Mouse (Mus musculus): ENCODE results near the gene Xylb.

The Xylb gene

DNA sequence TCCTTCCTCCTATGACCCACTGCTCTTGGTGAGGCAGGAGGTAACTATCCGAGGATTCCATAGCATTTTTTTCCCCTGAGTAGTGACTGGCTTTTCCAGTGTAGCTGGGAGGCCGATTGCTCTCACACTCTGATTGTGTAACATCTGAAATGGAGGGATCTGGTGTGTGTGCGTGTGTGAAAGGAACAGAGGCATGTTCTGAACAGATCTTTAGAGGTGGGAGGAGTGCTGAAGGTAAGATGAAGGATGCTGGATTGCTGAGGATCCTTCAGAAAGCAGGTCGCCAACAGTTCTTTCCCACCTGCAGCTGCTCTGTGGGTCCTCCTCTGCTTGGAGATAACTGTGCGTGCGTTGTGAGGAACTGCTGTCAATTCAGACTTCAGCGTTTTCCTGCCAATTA, 44.2 kb downstream of the Xylb start:
- peak; percentile 22 for DNase-seq (ENCODE audit: low read depth, low spot score)

DNA sequence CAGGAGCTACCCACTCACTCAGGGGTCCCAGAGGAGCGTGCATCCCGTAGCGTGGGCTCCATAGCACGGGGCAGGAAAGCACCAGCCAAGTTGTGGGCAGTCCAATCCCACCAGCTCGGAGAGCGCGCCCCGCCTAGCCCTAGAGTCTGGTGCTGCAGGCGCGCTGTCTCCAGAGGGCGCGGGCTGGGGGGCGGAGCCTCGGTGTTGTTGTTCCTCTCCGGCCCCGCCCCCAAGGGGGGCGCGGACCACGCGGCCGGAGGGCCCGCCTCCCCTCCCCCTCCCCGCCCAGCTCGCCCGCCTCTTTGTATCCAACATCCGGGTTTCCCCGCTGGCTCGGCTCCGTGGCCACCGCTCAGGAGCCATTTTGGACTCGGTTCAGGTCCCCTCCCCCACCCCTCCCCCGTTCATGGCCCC, 44.6 kb downstream of the Xylb start, which contains the start of gene Acvr2b:
Gene Acvr2b, plus strand, starts transcription at position 318 of the 414 bp plus-strand sequence.
- peak; percentile 83 for DNase-seq (ENCODE audit: low read depth, low spot score)

DNA sequence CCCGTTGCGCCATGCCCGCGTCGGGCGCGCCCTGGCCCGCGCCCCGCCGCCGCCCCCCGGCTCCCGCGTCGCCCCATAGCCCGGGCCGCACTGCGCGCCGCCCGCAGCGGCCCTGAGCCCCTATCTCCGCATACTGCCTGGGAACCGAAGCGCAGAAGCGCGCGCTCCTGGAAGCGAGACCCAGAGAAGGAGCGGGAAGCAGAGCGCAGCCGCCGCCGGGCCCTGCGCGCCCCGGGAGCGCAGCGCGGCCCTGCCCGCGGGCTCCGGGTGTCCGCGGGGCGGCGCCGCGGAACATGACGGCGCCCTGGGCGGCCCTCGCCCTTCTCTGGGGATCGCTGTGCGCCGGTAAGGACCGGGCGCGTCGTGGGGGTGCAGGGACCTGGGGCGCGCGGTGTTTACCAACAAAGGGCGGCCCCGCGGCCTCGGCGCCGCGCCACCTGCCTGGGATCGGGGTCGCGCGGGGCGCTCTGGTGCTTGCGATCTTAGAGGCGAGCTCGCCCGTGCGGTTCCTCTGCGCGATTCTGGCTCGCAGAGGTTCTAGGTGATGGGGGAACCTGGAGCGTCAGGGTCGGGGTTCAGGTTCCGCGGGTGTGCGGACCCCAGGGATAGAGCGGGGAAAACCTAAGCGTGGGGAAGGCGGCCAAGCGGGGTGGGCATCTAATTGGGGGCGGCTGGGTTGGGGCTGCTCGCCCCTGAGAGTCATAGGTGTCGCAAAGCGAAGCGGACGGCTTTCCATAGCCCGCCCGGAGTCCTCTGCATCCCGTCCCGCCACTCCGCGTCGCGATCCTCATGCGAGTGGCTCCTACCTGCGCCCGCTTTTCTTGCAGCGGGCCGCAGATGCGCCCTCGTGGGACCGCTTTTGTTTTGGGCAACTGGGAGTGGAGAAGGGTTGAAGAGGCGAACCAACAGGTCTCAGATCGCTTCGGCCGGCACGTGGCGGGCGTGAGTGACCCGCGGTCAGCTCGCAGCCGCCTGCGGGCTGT, 45.4 kb downstream of the Xylb start:
- DNase-seq (ENCODE audit: low read depth, low spot score), result peak; percentile 16

DNA sequence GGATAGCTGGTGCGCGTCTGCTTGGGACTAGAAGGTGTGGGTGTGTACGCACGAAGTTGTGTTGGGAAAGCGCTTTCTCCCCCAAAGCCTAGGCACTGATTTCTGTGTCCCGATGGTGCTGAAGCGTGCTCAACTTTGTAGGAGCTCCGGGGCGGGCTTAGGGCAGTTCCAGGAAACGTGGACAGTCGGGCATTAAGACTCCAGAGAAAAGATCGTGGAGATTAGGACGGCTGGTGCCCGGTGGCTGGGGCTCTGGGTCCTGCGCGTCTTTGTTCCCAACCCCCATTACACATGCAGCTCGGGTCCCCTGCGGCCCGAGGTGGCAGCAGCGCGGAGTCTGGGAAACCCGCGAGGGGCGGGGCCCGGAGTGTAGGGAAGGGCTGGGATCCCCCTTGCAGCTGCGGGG, 46.1 kb downstream of the Xylb start:
- DNase-seq (ENCODE audit: low read depth, low spot score), result no peak

DNA sequence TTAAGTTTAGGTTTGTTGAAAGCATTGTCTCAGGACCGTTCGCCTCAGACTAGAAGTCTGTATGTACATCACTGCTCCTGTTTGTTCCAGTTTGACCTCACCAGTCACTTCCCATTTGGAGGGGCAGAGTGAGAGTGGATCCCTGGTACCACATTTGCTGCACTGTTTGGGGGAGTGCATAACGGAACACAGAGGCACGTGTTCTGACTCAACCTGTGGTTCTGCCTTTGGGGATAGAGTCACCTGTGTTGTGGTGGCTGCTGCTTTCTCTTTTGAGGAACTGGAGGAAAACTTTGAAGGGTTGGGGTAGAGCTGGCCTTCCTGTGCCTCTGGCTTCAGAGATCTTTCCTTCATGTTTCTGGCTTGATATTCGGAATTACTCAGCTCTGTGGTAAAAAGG, 46.9 kb downstream of the Xylb start:
- no peak for DNase-seq (ENCODE audit: low read depth, low spot score)

DNA sequence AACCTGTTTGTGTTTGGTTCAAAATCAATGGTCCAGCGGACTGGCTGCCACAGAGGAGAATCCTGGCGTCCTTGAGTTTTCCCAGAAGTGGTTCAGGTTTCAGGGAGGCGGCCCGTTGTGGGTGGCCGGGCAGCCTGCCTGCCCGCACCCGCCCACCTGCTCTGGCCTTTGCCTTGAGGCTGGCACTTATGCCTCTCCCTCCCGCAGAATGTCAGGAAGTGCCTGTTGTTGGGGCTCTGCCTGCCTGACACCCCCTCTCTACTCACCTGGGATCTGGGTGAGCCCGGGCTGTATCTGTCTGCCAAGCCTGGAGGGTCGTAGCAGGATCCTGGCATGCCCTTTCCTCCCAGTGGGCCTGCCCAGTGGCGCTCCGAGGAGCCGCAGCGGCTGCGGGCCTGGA, 50.7 kb downstream of the Xylb start:
- no peak for DNase-seq (ENCODE audit: low read depth, low spot score)

DNA sequence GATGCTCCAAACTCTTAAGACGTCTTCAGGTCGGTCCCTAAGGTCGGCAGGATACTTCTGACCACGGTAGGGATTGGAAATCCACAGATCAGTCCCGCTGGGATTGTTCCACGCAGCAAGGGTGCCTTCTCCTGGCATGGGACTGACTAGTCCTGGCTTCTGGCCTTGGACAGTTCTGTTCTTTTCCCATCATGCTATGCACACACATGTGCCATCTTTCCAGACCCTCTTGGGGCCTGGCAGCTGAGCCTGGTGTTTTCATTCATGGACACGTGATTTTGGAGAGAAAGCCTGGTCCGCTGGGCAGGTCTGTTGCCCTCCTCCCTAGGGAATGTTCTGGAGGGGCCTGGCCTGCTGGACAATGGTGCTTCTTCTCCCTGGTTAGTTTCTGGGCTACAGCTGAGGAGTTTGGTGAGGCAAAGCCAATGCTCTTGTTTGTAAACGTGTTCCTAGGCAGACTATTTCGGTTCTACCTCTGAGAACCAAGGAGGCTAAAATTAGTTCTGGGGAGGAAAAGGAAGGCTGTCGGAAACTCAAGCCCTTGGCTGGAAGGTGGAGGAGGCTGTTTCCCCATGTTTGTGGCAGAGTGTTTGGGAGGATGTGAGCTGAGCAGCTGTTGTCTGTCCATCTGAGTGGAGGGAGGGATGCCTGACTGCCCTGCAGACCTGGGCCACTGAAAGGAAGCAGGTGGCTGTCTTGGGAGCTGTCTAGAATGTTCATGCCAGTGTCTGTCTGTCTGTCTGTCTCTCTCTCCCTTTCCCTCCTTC, 51.9 kb downstream of the Xylb start:
- DNase-seq (ENCODE audit: low read depth, low spot score), result no peak

DNA sequence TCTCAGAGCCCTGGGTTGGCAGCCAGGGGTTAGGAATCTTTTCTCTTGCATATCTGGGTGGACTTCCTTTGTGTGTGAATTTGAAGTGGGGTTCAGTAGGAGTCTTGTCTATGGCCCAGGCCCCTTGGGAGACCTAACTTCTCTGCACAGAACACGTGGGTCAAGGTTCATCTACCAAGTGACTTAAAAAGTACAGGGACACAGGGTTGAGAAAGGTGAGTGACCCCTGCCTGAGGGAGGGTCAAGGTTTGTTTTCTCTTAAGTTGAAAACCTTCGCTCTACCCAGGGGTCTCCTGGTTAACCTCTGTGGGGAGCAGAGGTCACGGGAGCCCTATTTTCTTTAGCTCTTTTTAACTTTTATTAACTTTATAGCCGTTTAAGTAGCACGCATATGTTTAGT, 52.7 kb downstream of the Xylb start:
- DNase-seq (ENCODE audit: low read depth, low spot score), result no peak

DNA sequence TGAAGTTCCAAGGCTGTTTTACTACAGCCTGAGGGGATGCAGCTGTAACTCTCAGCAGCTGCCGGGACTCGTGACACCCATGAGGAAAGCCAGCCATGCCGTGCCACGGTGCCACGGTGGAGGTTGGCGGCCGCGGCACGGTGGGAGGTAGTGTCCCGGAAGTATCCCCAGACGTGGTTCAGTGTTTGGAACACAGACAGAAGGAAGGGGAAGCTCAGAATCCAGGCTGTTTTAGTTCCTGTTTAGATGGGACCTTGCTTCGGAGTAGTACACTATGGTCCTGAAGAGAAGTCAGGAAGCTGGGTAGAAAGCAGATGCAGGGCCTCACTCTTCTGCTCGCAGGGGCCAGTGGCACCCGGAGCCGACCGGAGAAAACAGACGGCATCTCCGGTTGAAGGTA, 60.8 kb downstream of the Xylb start:
- DNase-seq (ENCODE audit: low read depth, low spot score), result no peak

DNA sequence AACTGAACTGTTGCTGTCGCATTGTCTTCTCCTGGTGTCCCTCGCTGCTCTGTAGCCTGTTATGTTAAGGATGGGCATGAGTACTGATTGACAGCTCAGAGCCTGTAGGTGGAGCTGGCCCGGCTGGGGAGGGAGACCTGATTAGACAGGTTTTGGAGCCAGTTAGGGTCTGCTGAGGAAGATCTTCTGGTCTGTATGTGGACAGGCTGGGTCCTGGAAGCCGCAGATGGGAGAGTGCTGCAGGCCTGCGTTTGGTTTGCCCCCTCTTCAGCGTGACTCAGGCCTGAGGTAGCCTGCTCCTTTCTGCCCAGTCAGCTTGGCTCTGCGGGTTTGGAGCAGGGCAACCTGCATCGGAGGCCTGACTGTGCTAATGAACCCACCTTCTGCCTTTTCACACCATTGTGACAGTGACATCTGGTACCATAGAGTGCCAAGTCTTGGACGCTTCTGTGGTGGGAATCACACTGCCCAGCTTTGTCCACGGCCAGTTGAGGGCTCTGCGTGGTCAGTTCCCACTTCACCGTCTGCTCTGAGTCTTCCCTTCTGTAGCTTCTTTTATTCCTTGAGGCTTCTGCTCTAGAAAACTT, 62.8 kb downstream of the Xylb start:
- DNase-seq (ENCODE audit: low read depth, low spot score), result no peak

DNA sequence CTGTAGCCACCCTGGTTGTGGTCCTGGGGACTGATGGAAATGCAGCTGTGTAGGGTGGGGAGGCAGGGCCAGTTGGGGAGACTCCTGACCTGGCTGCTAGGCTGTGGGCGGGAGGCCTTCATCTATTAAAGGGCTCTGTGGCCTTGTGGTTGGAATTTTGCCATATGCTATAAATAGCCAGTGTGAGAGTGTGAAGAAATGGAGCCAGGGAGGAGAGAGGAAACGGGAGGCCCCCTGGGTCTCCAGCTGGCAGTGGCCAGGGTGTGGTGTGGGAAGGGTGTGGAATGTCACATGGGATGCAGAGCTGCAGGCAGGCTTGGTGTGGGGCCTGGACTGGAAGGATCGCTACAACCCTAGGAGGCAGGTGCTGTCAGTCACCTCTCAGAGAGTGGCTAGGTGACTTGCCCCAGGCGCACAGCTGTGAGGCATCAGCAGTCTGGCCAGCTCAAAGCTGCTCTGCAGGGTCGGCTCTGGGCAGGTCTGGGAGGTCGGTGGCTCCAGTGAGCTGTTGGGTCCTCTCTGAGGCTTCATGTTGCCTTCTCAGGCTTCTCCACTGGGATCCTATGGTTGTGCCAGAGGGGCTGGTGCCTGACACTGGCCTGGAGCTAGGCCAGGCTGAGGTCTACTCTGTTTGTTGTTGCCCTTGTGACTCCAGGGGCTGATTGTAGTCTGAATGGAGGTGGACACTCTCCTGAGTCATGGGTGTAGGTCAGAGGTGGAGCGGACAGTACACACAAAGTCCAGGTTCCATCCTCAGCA, 68.2 kb downstream of the Xylb start:
- peak; percentile 86 for DNase-seq (ENCODE audit: low read depth, low spot score)

DNA sequence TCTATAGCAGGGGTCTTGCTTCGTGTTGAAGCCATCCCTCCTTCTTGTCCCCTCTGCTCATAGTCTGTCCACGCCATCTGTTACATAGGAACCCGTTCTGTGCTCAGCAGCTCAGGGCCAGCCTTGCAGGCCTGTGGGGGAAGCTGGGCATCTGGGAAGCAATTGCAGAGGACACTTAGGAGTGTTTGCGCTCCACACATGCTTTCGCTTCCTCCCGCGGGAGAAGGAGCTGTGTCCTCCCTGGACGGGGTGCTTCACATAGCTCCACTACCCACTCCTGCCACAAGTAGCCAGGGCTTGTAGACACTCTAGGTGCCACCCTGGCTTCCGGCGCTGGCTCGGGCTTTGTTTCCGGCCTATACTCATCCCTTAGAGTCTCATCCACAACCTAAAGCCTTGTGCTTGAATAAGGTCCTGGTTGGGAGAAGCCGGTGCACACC, 68.8 kb downstream of the Xylb start:
- DNase-seq (ENCODE audit: low read depth, low spot score), result no peak

DNA sequence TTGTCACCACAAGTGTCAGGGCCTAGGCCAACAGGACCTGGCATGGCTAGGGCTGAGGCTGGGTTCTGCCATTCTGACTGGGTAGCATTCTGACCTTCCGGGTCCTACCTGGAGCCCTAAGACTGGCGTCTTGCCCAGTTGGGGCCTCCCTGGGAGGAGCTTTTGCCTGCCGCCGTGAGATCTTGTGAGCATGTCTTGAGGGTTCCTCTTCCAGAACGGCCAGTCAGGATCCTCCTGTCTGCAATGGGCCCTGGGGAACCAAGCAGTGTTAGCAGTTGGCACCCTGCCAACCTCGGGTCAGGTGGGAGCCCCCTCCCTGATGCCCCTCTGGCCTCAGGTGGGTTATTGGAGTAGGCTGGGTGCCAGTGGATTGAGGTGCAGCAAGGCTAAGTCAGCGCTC, 69.3 kb downstream of the Xylb start:
- DNase-seq (ENCODE audit: low read depth, low spot score), result no peak

DNA sequence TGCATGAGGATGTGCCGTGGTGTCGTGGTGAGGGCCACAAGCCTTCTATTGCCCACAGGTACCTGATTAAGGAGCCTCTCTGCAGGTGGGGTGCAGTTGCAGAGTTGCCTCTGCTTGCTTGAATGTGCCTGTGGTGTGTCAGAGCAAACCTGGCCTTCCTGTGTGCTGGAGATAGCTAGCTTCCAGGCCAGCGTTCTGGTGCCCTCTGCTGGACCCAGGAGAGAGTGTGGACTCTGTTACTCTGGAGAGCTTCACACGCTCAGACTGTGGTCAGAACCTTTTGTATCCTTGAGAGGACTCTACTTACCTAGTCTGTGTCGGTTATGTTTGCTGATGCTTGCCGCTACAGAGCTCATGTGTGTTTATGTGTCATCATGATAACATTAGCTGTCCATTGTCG, 73.1 kb downstream of the Xylb start:
- DNase-seq (ENCODE audit: low read depth, low spot score), result peak; percentile 87

DNA sequence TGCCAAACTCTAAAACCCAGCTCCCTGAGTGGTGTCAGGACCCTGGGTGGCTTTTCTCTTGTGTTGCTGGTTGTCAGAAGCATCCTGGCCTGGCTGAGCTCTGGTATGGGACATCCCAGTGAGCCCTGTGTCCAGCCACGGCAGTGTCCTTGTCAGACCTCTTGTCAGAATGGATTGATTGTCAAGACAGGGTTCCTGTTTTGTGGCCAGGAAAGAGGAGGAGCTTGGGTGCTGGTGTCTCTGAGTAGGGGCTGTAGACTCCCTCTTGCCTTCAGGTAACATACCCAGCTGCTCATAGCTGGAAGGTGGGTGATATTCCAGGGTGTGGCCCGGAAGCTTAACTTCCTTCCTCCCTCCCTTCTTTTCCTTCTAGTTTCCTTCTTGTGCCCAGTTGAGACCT, 78.7 kb downstream of the Xylb start:
- no peak for DNase-seq (ENCODE audit: low read depth, low spot score)

DNA sequence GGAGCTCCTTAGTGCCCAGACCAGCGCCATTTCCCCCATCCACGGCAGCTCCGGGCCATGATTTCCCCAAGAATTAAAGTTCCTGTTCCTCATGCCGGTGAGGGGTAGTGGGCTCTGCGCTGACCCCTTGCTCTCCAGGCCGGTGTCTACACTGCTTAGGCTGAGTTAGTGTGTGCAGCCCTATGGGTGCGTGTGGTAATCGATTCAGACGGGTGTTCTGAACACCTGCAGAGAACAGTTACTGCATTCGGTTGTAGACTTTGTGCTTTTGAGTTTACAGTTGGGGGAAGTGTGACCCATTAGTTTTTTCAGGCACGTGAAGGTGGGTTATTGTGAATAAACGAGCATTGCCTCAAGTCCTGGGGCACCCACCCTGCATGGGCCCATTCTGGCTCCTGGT, 80.9 kb downstream of the Xylb start:
- no peak for DNase-seq (ENCODE audit: low read depth, low spot score)

DNA sequence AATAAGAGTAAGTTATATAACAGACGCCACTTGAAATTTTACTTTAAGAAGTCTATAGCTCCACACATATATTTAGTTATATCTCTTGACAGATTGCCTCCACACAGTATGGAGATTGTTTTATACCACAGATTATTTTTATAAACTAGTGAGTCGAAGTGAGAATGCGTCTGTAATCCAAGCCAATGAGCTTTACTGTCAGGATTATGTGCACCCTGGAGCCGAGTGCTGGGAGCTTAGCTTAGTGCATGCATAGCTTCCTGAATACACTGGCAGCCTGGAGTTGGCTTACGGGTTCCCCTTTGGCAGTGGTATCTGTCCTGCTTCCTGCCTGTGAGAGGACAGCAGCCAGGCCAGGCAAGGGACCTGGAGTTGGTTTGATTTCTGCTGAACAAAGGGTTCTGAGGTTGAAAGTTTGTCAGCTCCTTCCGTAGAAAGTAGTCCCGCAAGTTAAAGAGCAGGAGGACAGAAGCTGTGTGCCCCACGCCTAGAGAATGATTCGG, 81.4 kb downstream of the Xylb start:
- no peak for DNase-seq (ENCODE audit: low read depth, low spot score)
